Mouse (Mus musculus) MEL (cell line): ENCODE measurements at regions not wholly inside any gene's neighbourhood (a gene's known extent, or its start where the extent isn't known, plus 50 kb on each side); places are given as distances from the start of the nearest gene placed in this dataset.

Source experiments
- CTCF ChIP-seq, 3 experiments: IDR thresholded peaks in 2 of 3; conservative IDR thresholded peaks in 1 of 3; 2 replicates each; pipeline ENCODE4 v1.5.1; 2011 to 2012; ENCODE audit warnings: low read length in 3 of 3, low read depth in 2 of 3, mild to moderate bottlenecking in 2 of 3, improper control_type of control experiment in 1 of 3, inconsistent platforms in 1 of 3, mixed read lengths in 1 of 3, moderate library complexity in 1 of 3; ENCODE audit not compliant: control insufficient read depth in 1 of 3, insufficient read depth in 1 of 3, poor library complexity in 1 of 3, severe bottlenecking in 1 of 3
- E2F4 ChIP-seq: IDR thresholded peaks from 2 replicates; pipeline ENCODE4 v1.6.1; 2011; ENCODE audit warnings: low read depth, low read length, improper control_type of control experiment, borderline replicate concordance
- MAFK ChIP-seq: IDR thresholded peaks from 2 replicates; pipeline ENCODE4 v1.6.1; 2011; ENCODE audit warnings: low read depth, mild to moderate bottlenecking, low read length, improper control_type of control experiment, borderline replicate concordance
- MYC ChIP-seq: IDR thresholded peaks from 2 replicates; pipeline ENCODE4 v1.6.1; 2011; ENCODE audit warnings: low read depth, mild to moderate bottlenecking, low read length, improper control_type of control experiment, moderate library complexity
- NRF1 ChIP-seq: IDR thresholded peaks from 2 replicates; pipeline ENCODE4 v1.6.1; 2014; ENCODE audit warnings: low read depth, mild to moderate bottlenecking, inconsistent platforms, low read length, improper control_type of control experiment, moderate library complexity; ENCODE audit not compliant: poor library complexity, insufficient read depth, severe bottlenecking
- POLR2A ChIP-seq, 2 experiments: IDR thresholded peaks; 2 replicates each; pipeline ENCODE4 v1.6.1; 2011 to 2012; ENCODE audit warnings: low read length in 2 of 2, mild to moderate bottlenecking in 2 of 2, control low read depth in 1 of 2, improper control_type of control experiment in 1 of 2, low read depth in 1 of 2, moderate library complexity in 1 of 2; ENCODE audit not compliant: control insufficient read depth in 1 of 2, insufficient read depth in 1 of 2, poor library complexity in 1 of 2
- TBP ChIP-seq: IDR thresholded peaks from 2 replicates; pipeline ENCODE4 v1.8.0; 2011; ENCODE audit warnings: low read depth, low read length, improper control_type of control experiment

DNA sequence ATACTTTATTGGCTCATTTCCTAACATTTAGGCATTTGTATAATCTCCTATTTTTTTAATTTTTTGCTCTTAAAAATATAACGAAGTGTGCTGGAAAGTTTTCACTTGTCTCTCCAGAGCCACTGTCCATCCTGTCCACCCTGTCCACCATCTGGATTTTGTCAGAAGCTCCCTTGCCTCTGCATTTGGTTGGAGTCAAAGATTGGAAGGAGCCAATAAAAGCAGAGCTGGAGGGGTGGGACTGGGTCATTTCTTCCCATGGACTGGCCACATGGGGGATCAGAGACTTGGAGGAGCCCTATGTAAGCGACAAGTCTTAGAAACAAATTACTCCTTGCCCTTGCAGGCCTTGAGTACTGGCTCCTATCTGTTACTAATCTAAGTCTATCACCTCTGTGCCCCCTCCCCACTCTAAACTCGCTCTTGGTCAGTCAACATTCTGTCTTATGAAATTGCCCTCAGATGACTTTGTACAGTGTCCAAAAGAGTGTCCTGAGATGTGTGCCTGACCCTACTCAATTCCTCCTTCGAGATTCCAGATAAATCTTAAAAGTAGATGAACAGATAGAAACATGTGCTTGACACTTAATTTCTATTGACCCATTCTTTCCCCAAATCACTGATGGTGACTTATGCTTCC is 303.3 kb downstream of the Nuak1 start:
- no peak for TF ChIP-seq POLR2A (IDR thresholded peaks at IDR 0.05; ENCODE audit: control insufficient read depth in 1 of 2, insufficient read depth in 1 of 2, low read depth in 1 of 2, low read length in 2 of 2, poor library complexity in 1 of 2)
- no peak for TF ChIP-seq CTCF (IDR thresholded peaks at IDR 0.05 in 2 of 3, conservative IDR thresholded peaks at IDR 0.05 in 1 of 3; ENCODE audit: control insufficient read depth in 1 of 3, insufficient read depth in 1 of 3, low read depth in 2 of 3, low read length in 3 of 3, poor library complexity in 1 of 3, severe bottlenecking in 1 of 3)
- no peak for TF ChIP-seq MYC
- no peak for TF ChIP-seq TBP
- TF ChIP-seq E2F4: no peak
- no peak for TF ChIP-seq MAFK
- TF ChIP-seq NRF1: no peak
